Mouse (Mus musculus): ENCODE data around the gene Cd37. TPM values are rescaled to one million over a fixed set of nuclear protein-coding genes. Genes with fewer than 3 reads are reported as not detected.
A peak's percentile ranks its signal among the peaks of the same experiment; 100 is the strongest.
"Not testable (repeated sequence)": the region's sequence is repeated elsewhere in the genome, so short reads cannot be mapped to it uniquely, and the experiment has no call there.

The Cd37 gene
- 1 to 10 TPM; 1.8 to 3.4 TPM for total RNA-seq (2021)
- long read RNA-seq, experiment 1, partial matches to known transcripts, result 0 of 5 reads
- long read RNA-seq, experiment 1, other reads (novel, unspliced or antisense), result 3 of 5 reads
- long read RNA-seq, experiment 2, partial matches to known transcripts, result 1 of 3 reads
- long read RNA-seq, experiment 2, other reads (novel, unspliced or antisense), result 1 of 3 reads

DNA sequence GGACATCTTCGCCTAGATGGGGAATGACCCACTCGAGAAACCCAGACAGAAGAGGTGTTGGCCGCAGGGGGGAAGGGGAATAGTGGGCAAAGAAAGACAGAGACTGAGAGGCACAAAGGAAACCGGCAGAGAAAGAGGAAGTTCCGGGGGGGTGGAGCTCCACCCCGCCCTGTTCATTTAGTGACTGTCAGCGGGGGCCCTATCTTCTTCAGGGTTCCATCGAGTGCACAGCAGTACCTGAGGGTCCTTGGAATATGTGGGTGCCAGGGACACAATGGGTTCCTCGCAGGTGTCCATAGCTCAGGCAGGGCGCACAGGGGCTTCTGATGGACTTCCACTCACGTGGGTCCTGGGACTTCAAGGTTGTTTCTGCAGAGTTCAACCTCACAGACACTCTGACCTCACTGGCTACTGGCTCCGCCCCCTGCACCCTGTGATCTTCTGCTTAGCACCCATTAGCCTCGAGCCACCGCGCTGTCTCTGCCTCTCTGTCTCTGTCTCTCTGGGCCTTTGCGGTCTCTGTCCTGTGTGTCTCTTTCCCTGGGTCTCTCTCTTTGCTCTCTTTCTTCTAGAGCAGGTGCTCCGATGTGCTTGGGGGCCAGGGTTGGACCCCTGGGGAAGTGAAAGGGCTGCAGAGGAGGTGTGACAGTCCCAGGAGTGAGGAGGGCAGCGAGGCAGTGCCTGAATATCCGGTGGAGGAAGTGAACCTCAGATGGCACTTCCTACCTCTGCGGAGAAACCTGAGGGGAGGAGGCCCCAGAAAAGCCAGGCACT, at the start of gene Cd37:
Gene Cd37, minus strand, starts transcription at position 393 of the 774 bp plus-strand sequence.
- no peak for DNase-seq

- DNase-seq, result no peak
Measured at GRCm38 (mm10) chr7:45286486-45286885, 47.6 kb upstream of the Cd37 start.

GRCm38 (mm10) chr7:45277136-45277760, 38.3 kb upstream of the Cd37 start, which contains the start of gene Slc6a21:
Gene Slc6a21, plus strand, starts transcription at chr7:45277513.
- peak; percentile 81 for DNase-seq

- DNase-seq, result no peak
Measured at GRCm38 (mm10) chr7:45273672-45274071, 34.8 kb upstream of the Cd37 start.

DNA sequence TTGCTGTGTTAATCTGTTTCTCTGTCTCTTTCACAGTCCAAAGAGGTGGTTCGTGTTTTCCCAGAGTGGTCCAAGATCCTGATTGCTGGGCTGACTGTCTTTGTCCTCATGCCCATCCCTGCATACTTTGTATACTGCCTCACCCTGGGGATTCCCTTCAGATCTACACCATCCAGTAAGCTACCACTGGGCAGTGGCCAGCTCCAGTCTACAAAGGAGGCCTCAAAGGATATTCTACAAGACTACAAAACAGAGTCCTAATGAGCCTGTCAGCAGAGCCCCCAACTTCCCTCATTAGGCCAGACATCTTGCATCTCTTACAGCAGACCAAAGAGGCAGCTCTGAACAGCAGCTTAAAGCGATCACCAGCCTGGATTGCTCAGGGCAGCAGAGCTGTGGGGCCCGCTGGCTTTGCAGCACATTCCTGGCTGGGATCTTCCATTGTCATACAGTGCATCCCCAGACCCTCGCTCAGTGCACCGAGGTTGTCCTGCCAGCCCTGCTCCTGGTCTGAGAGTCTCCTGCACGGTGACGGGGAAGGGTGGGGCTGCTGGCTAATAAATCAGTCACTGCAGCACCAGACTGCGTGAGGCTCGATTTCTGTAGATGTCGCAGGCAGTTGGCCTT, 34.0 kb upstream of the Cd37 start:
- DNase-seq, result no peak

- DNase-seq, result no peak
Measured at GRCm38 (mm10) chr7:45265518-45265917, 26.6 kb upstream of the Cd37 start.

DNA sequence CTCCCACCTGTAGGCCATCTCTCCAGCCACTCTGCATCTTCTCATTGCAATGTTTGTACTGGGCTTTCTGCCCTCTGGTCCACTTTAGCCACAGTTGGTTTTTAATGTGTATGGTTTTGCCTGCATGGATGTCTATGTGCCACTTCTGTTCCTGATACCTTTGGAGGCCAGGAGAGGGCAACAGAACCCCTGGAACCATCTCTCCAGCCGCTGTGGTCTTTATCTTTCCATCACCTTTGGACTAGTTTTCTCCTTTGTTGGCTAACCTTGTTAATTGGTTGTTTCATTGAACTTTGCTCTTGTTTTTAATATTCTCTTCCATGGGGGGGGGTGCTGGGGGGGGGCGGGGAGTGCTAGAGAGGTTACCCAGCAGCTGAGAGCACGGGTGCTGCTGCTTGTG, 25.4 kb upstream of the Cd37 start:
- no peak for DNase-seq

GRCm38 (mm10) chr7:45263006-45263607, 24.2 kb upstream of the Cd37 start:
- no peak for DNase-seq

GRCm38 (mm10) chr7:45262266-45262665, 23.4 kb upstream of the Cd37 start:
- no peak for DNase-seq

DNA sequence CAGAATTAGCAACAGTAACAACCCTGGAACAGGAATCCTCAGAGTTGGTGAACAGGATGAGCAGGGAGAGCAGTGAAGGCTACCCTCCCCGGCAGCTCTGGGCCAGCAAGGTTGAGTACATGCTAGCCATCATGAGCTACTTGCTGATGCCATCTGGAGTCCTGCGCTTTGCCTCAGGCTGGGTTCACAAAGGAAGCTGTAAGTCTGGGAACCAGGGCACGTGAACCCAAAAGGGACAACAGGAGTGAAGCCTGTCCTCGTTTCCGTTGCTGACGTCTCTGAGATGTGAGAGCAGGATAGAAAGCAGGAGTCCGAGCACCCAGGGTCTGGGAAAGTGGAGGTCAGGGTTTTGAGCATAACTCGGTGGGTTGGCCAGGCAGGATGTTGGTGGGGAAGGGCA, 20.4 kb upstream of the Cd37 start:
- DNase-seq, result no peak

GRCm38 (mm10) chr7:45257063-45257840, 18.3 kb upstream of the Cd37 start:
- DNase-seq, result no peak

GRCm38 (mm10) chr7:45255822-45256221, 16.9 kb upstream of the Cd37 start:
- not testable (repeated sequence) for DNase-seq

GRCm38 (mm10) chr7:45253806-45254205, 14.9 kb upstream of the Cd37 start:
- no peak for DNase-seq

DNA sequence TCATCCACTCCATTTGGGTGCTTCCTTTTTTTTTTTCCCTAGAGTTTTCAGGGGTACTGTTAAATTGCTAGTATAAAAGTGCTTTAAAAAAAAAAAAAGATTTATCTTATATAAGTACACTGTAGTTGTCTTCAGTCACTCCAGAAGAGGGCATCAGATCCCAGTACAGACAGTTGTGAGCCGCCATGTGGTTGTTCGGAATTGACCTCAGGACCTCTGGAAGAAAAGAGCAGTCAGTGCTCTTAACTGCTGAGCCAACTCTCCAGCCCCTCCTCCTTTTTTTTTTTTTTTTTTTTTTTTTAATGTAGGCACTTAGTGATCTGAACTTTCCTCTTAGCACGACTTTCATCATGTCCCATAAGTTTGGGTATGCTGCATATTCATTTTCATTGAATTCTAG, 8.8 kb upstream of the Cd37 start:
- DNase-seq, result no peak

DNA sequence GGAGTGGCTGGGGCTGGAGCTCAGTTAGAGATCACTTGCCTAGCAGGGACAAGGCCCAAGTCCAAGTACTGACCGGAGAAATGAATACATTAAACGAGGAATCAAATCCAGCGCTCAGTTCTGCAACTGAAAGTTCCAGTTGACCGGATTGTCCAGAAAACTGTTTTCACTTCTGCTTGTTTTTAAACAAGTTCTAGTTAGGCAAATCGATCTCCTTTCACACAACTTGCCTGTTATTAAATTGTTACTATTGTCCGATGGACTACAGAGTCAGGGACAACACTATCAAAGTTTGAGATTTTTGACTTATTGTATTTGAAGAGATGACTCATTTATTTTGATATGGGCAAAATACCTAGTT, 2.5 kb upstream of the Cd37 start:
- no peak for DNase-seq

DNA sequence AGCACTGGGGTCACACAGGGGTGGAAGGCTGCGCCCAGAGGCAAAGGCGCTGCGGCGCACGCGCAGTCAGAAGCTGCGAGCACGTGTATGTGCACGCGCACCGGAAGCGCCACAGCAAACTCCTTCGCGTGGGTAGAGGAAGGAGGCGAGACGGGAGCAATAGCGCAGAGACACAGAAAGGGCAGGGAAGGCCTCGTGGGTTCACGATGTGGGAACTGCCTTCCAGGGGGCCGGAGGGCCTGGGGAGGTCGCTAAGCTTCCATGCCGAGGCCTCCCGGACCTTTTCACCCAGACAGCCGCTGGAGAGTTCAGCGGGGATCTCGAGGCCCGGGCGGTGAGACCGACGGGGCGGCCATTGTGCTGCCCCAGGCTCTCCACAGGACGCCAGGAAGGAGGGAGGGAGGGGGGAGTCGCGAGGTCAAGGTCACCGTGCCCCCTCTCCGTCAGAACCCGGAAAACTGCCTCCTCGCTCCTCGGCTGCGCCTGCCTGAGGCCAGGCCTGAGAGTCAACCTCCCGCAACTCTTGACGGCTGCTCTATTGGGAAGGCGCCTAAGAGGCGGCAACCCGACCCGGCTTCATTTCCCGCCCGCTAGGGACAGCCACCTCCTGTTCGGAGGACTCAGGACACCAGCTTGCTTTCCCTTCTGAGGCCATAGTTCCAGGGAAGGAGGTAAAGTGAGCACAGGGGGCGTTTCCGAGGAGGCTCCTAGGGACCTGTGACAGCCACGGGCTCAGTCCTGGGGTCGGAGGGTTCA, 1.9 kb upstream of the Cd37 start, which contains the start of gene Slc6a16:
Gene Slc6a16, plus strand, starts transcription at position 453 of the 756 bp plus-strand sequence.
- DNase-seq, result no peak

GRCm38 (mm10) chr7:45240109-45240508, 1.2 kb upstream of the Cd37 start:
- DNase-seq, result no peak

- no peak for DNase-seq
Measured at GRCm38 (mm10) chr7:45237747-45238699, 892 bp downstream of the Cd37 start.

DNA sequence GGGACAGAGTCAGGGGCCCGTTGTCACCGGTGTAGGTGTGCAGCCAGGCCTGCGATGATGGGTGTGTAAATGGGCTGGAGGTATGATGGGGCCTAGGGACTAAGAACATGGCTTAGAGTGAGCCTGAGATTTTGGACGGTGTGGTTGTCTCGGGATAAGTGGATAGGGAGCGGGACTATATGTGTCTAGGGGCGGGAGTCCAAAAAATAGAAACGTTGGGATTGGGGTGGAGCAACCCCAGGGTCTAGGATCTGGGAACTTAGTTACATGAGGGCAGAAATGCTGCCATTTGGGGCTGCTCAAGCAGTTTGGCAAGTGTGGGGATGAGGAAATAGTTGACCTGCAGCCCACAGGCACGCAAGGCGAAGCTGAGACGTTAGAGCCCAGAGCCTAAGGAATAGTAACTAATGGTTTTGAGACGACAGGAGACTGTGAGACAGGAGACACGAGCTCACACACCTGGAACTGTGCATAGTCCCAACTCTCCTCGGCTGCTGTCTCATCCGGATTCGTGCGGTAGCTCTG, 3.2 kb downstream of the Cd37 start:
- no peak for DNase-seq
